Mouse (Mus musculus) hindbrain, embryonic 12.5 days (tissue): Measurements from ENCODE around the gene Atp13a5. TPM values are rescaled to one million over a fixed set of nuclear protein-coding genes. Genes with fewer than 3 reads are reported as not detected.

Source experiments
- ATAC-seq: fragments of 200-750 bp; cut with Nextera tagmentation; 2 replicates; pipeline ENCODE4 v1.8.0; 2017; ENCODE audit warnings: moderate TSS enrichment; ENCODE audit not compliant: low FRiP score
- H3K27ac ChIP-seq: fragments of 300-500 bp; sonication (generic); 2 replicates; pipeline ENCODE4 v1.5.1; 2016; ENCODE audit warnings: mild to moderate bottlenecking
- H3K27me3 ChIP-seq: fragments of 300-500 bp; sonication (generic); 2 replicates; pipeline ENCODE4 v1.6.1; 2016; ENCODE audit warnings: mild to moderate bottlenecking
- H3K36me3 ChIP-seq: fragments of 300-500 bp; sonication (generic); 2 replicates; pipeline ENCODE4 v1.6.1; 2016; ENCODE audit warnings: mild to moderate bottlenecking
- H3K4me1 ChIP-seq: fragments of 300-500 bp; sonication (generic); 2 replicates; pipeline ENCODE4 v1.6.1; 2016
- H3K4me2 ChIP-seq: fragments of 300-500 bp; sonication (generic); replicated peaks from 2 replicates; pipeline ENCODE4 v1.6.1; 2016; ENCODE audit warnings: mild to moderate bottlenecking
- H3K4me3 ChIP-seq: fragments of 300-500 bp; sonication (generic); 2 replicates; pipeline ENCODE4 v1.5.1; 2016; ENCODE audit warnings: mild to moderate bottlenecking
- H3K9ac ChIP-seq: fragments of 300-500 bp; sonication (generic); 2 replicates; pipeline ENCODE4 v1.6.1; 2016; ENCODE audit warnings: mild to moderate bottlenecking, moderate library complexity
- H3K9me3 ChIP-seq: fragments of 300-500 bp; sonication (generic); replicated peaks from 2 replicates; pipeline ENCODE4 v1.6.1; 2016; ENCODE audit warnings: mild to moderate bottlenecking
- WGBS: fragments of 180-500 bp; shearing (Covaris S2); methylation state at CpG from one replicate; pipeline ENCODE4 v1.1.7; 2016; 5-methylcytosine and 5-hydroxymethylcytosine counted together
- polyA plus RNA-seq: library from polyadenylated mRNA; unstranded; fragments of >200 nt; fragmentation: Nextera tagmentation; extraction: Ambion mirVana; gene quantifications from 2 replicates; pipeline ENCODE4 v1.2.1, GENCODE M21; 2016

Atp13a5 gene
- polyA plus RNA-seq, 1 experiment from 2014 or later = 0.22 TPM

DNA sequence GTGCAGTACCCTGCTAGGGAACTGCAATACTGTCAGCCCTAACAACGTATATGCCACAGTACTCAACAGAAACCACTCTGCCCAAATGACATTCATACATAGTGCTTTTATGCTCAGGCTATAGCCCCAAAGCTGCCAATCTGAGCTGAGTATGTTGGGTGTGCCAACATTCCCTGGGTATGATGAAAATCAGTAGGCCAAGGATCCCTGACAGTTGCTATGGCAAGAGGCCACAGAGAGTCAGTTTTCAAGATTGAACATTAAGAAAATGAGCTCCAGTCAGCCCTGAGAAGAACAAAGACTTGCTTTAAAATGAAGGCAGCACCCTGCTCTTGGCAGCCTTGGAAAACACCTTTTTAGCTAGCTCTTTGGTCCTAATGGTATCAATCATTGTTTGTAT lies 183.4 kb downstream of the Atp13a5 start:
- Histone ChIP-seq H3K4me1 (peaks cover 9% of the 10 kb centered on the region), H3K27ac (no peak overlapping the region), H3K36me3 (no peaks in the 10 kb centered on the region), H3K27me3 (no peaks in the 10 kb centered on the region; the same call in 1 of the 2 replicates), H3K4me2 (no peak overlapping the region), H3K4me3 (no peak overlapping the region), H3K9ac (no peak overlapping the region), H3K9me3 (no peaks in the 10 kb centered on the region)
- 85% methylated on average over 1 of the region's 1 CpGs for WGBS
- no peak for ATAC-seq

DNA sequence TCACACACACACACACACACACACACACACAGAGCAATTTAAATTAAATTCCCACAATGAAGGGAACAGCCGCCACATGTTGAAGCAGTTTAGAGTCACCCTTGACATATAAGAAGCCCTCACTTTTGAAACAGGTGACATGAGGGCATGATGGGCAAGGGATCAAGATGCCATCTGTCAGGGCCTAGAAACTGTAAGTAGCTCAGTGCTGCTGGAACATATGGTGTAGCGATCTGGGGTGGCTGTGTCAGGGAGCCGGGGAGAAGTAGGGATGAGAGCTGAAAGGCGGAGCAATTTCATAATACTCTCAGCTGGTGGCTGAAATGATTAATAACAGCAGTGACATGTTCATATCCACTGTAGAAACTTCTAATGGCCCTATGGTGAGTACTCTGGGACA lies 184.6 kb downstream of the Atp13a5 start:
- WGBS = 61% methylated on average over 4 of the region's 4 CpGs
- H3K9me3 ChIP-seq = no peaks in the 10 kb centered on the region

DNA sequence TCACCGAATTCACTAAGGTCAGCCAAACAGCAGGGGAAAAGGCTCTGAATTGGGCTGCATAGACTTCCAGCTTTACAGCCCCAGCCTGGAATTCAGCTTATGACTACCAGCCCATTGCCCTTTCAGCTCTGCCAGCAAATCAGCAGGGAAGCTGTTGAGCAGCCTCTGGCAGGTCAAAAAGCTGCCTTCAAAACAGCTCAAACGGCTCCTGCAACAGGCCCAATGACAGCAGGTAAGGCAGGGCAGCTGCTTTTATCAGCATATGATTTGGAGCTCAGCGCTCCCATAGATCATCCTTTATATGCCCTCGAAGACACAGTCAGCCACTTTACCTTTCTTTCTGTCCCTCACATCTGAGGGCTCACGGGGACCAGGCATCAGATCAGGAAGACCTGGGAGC lies 185.6 kb downstream of the Atp13a5 start:
- H3K27me3 ChIP-seq = no peaks in the 10 kb centered on the region
- no peak overlapping the region for H3K27ac ChIP-seq
- H3K9me3 ChIP-seq = no peaks in the 10 kb centered on the region
- 28% methylated on average over 5 of the region's 5 CpGs for whole genome bisulfite sequencing
- no peaks in the 10 kb centered on the region for H3K36me3 ChIP-seq
- ATAC-seq = no peak
- no peak overlapping the region for H3K4me2 ChIP-seq
- H3K4me3 ChIP-seq = no peak overlapping the region
- H3K4me1 ChIP-seq = peaks cover 5% of the 10 kb centered on the region
- H3K9ac ChIP-seq = no peak overlapping the region

More for the DNA sequence above, 184.6 kb downstream of the Atp13a5 start:
- H3K9ac ChIP-seq = no peak overlapping the region
- no peak overlapping the region for H3K27ac ChIP-seq
- ATAC-seq = no peak
- H3K36me3 ChIP-seq = no peaks in the 10 kb centered on the region
- H3K4me1 ChIP-seq = peaks cover 9% of the 10 kb centered on the region
- no peak overlapping the region for H3K4me3 ChIP-seq
- H3K27me3 ChIP-seq = no peaks in the 10 kb centered on the region
- H3K4me2 ChIP-seq = no peak overlapping the region

Other genes with a start within 250 kb of the Atp13a5 start
- gene Hrasls, start 169.0 kb downstream of the Atp13a5 start, polyA plus RNA-seq = 2.2 and 2.5 TPM in 2 replicates
- 0.52 and 0.53 TPM in 2 replicates for gene Atp13a4, start 166.1 kb upstream of the Atp13a5 start, polyA plus RNA-seq
- 46.8 and 51.6 TPM in 2 replicates for gene Opa1, start 200.6 kb upstream of the Atp13a5 start, polyA plus RNA-seq